In genomic region chr14:45551121-45551768, GRCm38 (mm10) we compare ENCODE assay signal across 8 mouse cellular contexts. TPM values are rescaled to one million over a fixed set of nuclear protein-coding genes. Genes with fewer than 3 reads are reported as not detected.
A peak's percentile ranks its signal among the peaks of the same experiment; 100 is the strongest.
DNase-seq lines count a peak whose midpoint lies in the region; ATAC-seq lines count a peak whose summit lies in the region.

No protein-coding gene starts in this region.

- H3K36me3 ChIP-seq in hindbrain, embryonic 15.5 days = no peaks in the 10 kb centered on the region
- H3K36me3 ChIP-seq in midbrain, embryonic 14.5 days (ENCODE audit: control insufficient read depth, insufficient read depth, low read length) = no peaks in the 10 kb centered on the region

- H3K9me3 ChIP-seq in hindbrain, embryonic 15.5 days = no peaks in the 10 kb centered on the region
- no peaks in the 10 kb centered on the region for H3K9me3 ChIP-seq in midbrain, embryonic 14.5 days (ENCODE audit: control insufficient read depth, low read length)

- H3K4me2 ChIP-seq in hindbrain, embryonic 15.5 days = no peak overlapping the region; the same call in 1 of the 2 replicates
- H3K4me2 ChIP-seq in midbrain, embryonic 14.5 days (ENCODE audit: low read length) = peak overlapping the region; percentile 19

- no peak overlapping the region for H3K4me3 ChIP-seq in hindbrain, embryonic 15.5 days
- H3K4me3 ChIP-seq in midbrain, embryonic 14.5 days (replicated peaks; ENCODE audit: low read depth, low read length) = no peak overlapping the region

- peak; percentile 53 for DNase-seq in layer of hippocampus, adult 11-12 months (ENCODE audit: low spot score)
- DNase-seq in layer of hippocampus, postnatal 14 days (ENCODE audit: low spot score in 2 of 2) = no peak
- peak; percentile 13 for DNase-seq in MEL-GATA-1-ER (ENCODE audit: extremely low read depth, low read depth)
- DNase-seq in midbrain, embryonic 14.5 days = peak; percentile 85
- DNase-seq in kidney, postnatal 4 days = no peak
- no peak for DNase-seq in right cerebral cortex, adult 18-20 months

- H3K27ac ChIP-seq in hindbrain, embryonic 15.5 days (replicated peaks) = no peak overlapping the region
- H3K27ac ChIP-seq in midbrain, embryonic 14.5 days (replicated peaks; ENCODE audit: low read depth, low read length) = 0 out of 2 replicates have a peak overlapping the region, but pooled peaks have one; percentile 42

- WGBS in hindbrain, embryonic 15.5 days = 51% methylated on average over 17 of the region's 17 CpGs
- 58% methylated on average over 17 of the region's 17 CpGs for WGBS in midbrain, embryonic 14.5 days

- no peak overlapping the region for H3K9ac ChIP-seq in hindbrain, embryonic 15.5 days
- H3K9ac ChIP-seq in midbrain, embryonic 14.5 days (replicated peaks; ENCODE audit: low read length) = no peak overlapping the region

- 0 out of 2 replicates have a peak, but pooled peaks have one; percentile 65 for ATAC-seq in common myeloid progenitor, adult 5-6 weeks (replicated peaks; ENCODE audit: low read depth, poor library complexity, severe bottlenecking)
- ATAC-seq in hindbrain, embryonic 15.5 days (ENCODE audit: low FRiP score, low read depth) = peak; percentile 85; the same call in 1 of the 2 replicates
- peak; percentile 84 for ATAC-seq in midbrain, embryonic 14.5 days (ENCODE audit: low FRiP score, low TSS enrichment)

- no peaks in the 10 kb centered on the region for H3K27me3 ChIP-seq in hindbrain, embryonic 15.5 days
- H3K27me3 ChIP-seq in midbrain, embryonic 14.5 days (ENCODE audit: control insufficient read depth, insufficient read depth, low read length) = no peaks in the 10 kb centered on the region

- H3K4me1 ChIP-seq in hindbrain, embryonic 15.5 days (replicated peaks) = no peaks in the 10 kb centered on the region
- H3K4me1 ChIP-seq in midbrain, embryonic 14.5 days (ENCODE audit: control insufficient read depth, insufficient read depth, low read length) = no peaks in the 10 kb centered on the region

RNA-seq across cellular contexts. Expression of gene Fermt2, which starts 21.3 kb away (rescaled TPM):
- total RNA-seq in layer of hippocampus, postnatal 14 days (2021) = 100 to 1,000 TPM; 102 to 105 TPM
- not detected in 2 replicates for total RNA-seq in common myeloid progenitor, adult 5-6 weeks (2017)
- polyA plus RNA-seq in hindbrain, embryonic 15.5 days (2015; fragmentation: Nextera tagmentation; extraction: Ambion mirVana) = 62.3 and 69.9 TPM in 2 replicates
- 49.1 and 63.8 TPM in 2 replicates for polyA plus RNA-seq in midbrain, embryonic 14.5 days (2014; fragmentation: Nextera tagmentation; extraction: Ambion mirVana)

Comparison
In these comparisons a context has a peak if more than half of its experiments do, and no peak if none do; other contexts are left out.
1. DNase-seq: peak in layer of hippocampus, adult 11-12 months (single experiment), MEL-GATA-1-ER (single experiment) and midbrain, embryonic 14.5 days (single experiment); none in layer of hippocampus, postnatal 14 days (0 of 2), kidney, postnatal 4 days (0 of 2) and right cerebral cortex, adult 18-20 months (single experiment).
2. RNA of gene Fermt2, which starts 21.3 kb away (total RNA-seq): 102 to 105 TPM in layer of hippocampus, postnatal 14 days; not detected in common myeloid progenitor, adult 5-6 weeks; every median in the first group is over 100 times any median in the second.
3. Peak in every context shown above with its lines, with median percentiles within 50 percentile points of each other: ATAC-seq.